ENCODE assay signal across 24 mouse cellular contexts in the genomic region with DNA sequence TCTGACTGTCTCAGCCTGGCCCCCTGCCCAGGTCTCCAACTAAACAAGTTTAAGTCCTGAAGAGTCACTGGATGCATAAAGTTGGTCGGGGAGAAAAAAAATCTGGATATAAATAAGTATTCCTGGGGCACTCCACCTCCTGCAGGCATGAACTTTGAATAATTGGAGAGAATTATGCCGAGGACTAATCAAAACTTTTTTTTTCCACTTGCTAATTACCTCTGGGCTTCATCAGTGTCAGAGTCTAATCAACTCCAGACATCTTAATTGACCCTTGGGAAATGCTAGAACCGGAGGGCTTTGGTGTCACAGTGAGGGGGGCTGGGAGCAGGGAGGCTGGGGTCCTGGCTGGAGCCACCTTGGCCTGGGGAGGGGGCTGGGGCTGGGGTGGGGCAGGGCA. TPM values are rescaled to one million over a fixed set of nuclear protein-coding genes. Genes with fewer than 3 reads are reported as not detected.
A peak's percentile ranks its signal among the peaks of the same experiment; 100 is the strongest.
DNase-seq lines count a peak whose midpoint lies in the region; ATAC-seq and TF ChIP-seq lines count a peak whose summit lies in the region.
"Had no signal": no experiment of that assay in that cellular context is flagged by ENCODE, and none has a peak within 500 bp of the region (broad histone marks: within the 10 kb centered on the region; RNA-seq: fewer than 3 reads in every experiment).

No protein-coding gene starts in this region.

- no peaks in the 10 kb centered on the region; the same call in 1 of the 2 replicates for H3K9me3 ChIP-seq in forebrain, embryonic 10.5 days
- no peaks in the 10 kb centered on the region for H3K9me3 ChIP-seq in forebrain, embryonic 16.5 days (ENCODE audit: control insufficient read depth, low read length)
- 0 out of 2 replicates have a peak, but pooled peaks cover 6% of the 10 kb centered on the region for H3K9me3 ChIP-seq in midbrain, embryonic 10.5 days (replicated peaks)
- no peaks in the 10 kb centered on the region for H3K9me3 ChIP-seq in midbrain, postnatal 0 days (ENCODE audit: low read length)
- H3K9me3 ChIP-seq in embryonic facial prominence, embryonic 10.5 days: no peaks in the 10 kb centered on the region
- H3K9me3 ChIP-seq in forebrain, embryonic 14.5 days (replicated peaks; ENCODE audit: control insufficient read depth, low read length): no peaks in the 10 kb centered on the region
- H3K9me3 ChIP-seq: embryonic facial prominence, embryonic 15.5 days; G1E; heart, embryonic 13.5 days; hindbrain, embryonic 15.5 days had no signal

- no peak overlapping the region for H3K9ac ChIP-seq in forebrain, embryonic 16.5 days (replicated peaks; ENCODE audit: low read depth, low read length)
- no peak overlapping the region for H3K9ac ChIP-seq in midbrain, postnatal 0 days (replicated peaks; ENCODE audit: low read length, poor library complexity, severe bottlenecking)
- no peak overlapping the region for H3K9ac ChIP-seq in forebrain, embryonic 14.5 days (ENCODE audit: low read length)
- H3K9ac ChIP-seq: embryonic facial prominence, embryonic 15.5 days; heart, embryonic 13.5 days; hindbrain, embryonic 15.5 days had no signal

- 0 out of 2 replicates have a peak, but pooled peaks cover 2% of the 10 kb centered on the region for H3K27me3 ChIP-seq in forebrain, embryonic 10.5 days (ENCODE audit: poor library complexity, severe bottlenecking)
- no peaks in the 10 kb centered on the region for H3K27me3 ChIP-seq in forebrain, embryonic 16.5 days (replicated peaks; ENCODE audit: control insufficient read depth, insufficient read depth, low read length)
- H3K27me3 ChIP-seq in midbrain, embryonic 10.5 days (ENCODE audit: low read depth, poor library complexity, severe bottlenecking): no peaks in the 10 kb centered on the region; the same call in 1 of the 2 replicates
- H3K27me3 ChIP-seq in midbrain, postnatal 0 days (ENCODE audit: insufficient read depth, low read length): no peaks in the 10 kb centered on the region
- no peaks in the 10 kb centered on the region; the same call in 1 of the 2 replicates for H3K27me3 ChIP-seq in embryonic facial prominence, embryonic 10.5 days (replicated peaks; ENCODE audit: low read depth, poor library complexity, severe bottlenecking)
- no peaks in the 10 kb centered on the region for H3K27me3 ChIP-seq in forebrain, embryonic 14.5 days (replicated peaks; ENCODE audit: control insufficient read depth, insufficient read depth, low read length)
- H3K27me3 ChIP-seq: embryonic facial prominence, embryonic 15.5 days; hindbrain, embryonic 15.5 days had no signal

- H3K4me3 ChIP-seq in forebrain, embryonic 10.5 days: no peak overlapping the region
- H3K4me3 ChIP-seq in forebrain, embryonic 16.5 days (replicated peaks; ENCODE audit: low read length): no peak overlapping the region
- no peak overlapping the region for H3K4me3 ChIP-seq in midbrain, embryonic 10.5 days
- H3K4me3 ChIP-seq in midbrain, postnatal 0 days (ENCODE audit: low read depth, low read length): no peak overlapping the region
- peak overlapping the region; percentile 8; the same call in 1 of the 2 replicates for H3K4me3 ChIP-seq in embryonic facial prominence, embryonic 10.5 days
- no peak overlapping the region for H3K4me3 ChIP-seq in forebrain, embryonic 14.5 days (ENCODE audit: low read depth, low read length)
- H3K4me3 ChIP-seq: embryonic facial prominence, embryonic 15.5 days; erythroblast, embryonic 14.5 days; gastrocnemius, adult 2 months; heart, embryonic 13.5 days; hindbrain, embryonic 15.5 days had no signal

- H3K4me1 ChIP-seq in forebrain, embryonic 10.5 days: peaks cover 54% of the 10 kb centered on the region
- peaks cover 30% of the 10 kb centered on the region for H3K4me1 ChIP-seq in forebrain, embryonic 16.5 days (replicated peaks; ENCODE audit: control insufficient read depth, insufficient read depth, low read length)
- H3K4me1 ChIP-seq in midbrain, embryonic 10.5 days: peaks cover 37% of the 10 kb centered on the region
- H3K4me1 ChIP-seq in midbrain, postnatal 0 days (ENCODE audit: insufficient read depth, low read length): peaks cover 3% of the 10 kb centered on the region; the same call in 1 of the 2 replicates
- peaks cover 58% of the 10 kb centered on the region for H3K4me1 ChIP-seq in embryonic facial prominence, embryonic 10.5 days
- peaks cover 29% of the 10 kb centered on the region for H3K4me1 ChIP-seq in forebrain, embryonic 14.5 days (ENCODE audit: control insufficient read depth, insufficient read depth, low read length)
- H3K4me1 ChIP-seq: heart, embryonic 13.5 days had no signal

- peak overlapping the region; percentile 73 for H3K27ac ChIP-seq in forebrain, embryonic 10.5 days
- H3K27ac ChIP-seq in forebrain, embryonic 16.5 days (ENCODE audit: low read length): no peak overlapping the region
- H3K27ac ChIP-seq in midbrain, embryonic 10.5 days (replicated peaks): peak overlapping the region; percentile 59; the same call in 1 of the 2 replicates
- no peak overlapping the region for H3K27ac ChIP-seq in midbrain, postnatal 0 days (ENCODE audit: low read depth, low read length)
- H3K27ac ChIP-seq in embryonic facial prominence, embryonic 10.5 days (replicated peaks): peak overlapping the region; percentile 35
- H3K27ac ChIP-seq in forebrain, embryonic 14.5 days (ENCODE audit: low read depth, low read length): peak overlapping the region; percentile 75; the same call in 1 of the 2 replicates
- H3K27ac ChIP-seq: embryonic facial prominence, embryonic 15.5 days; gastrocnemius, adult 2 months; heart, embryonic 13.5 days; hindbrain, embryonic 15.5 days had no signal

- no peak overlapping the region for H3K4me2 ChIP-seq in forebrain, embryonic 16.5 days (ENCODE audit: low read length)
- no peak overlapping the region for H3K4me2 ChIP-seq in midbrain, postnatal 0 days (ENCODE audit: low read depth, low read length, poor library complexity, severe bottlenecking)
- no peak overlapping the region for H3K4me2 ChIP-seq in forebrain, embryonic 14.5 days (ENCODE audit: low read length)
- H3K4me2 ChIP-seq: embryonic facial prominence, embryonic 15.5 days; heart, embryonic 13.5 days; hindbrain, embryonic 15.5 days had no signal

- no peak for DNase-seq in forebrain, embryonic 10.5 days (ENCODE audit: extremely low spot score, low spot score)
- no peak for DNase-seq in midbrain, embryonic 10.5 days (ENCODE audit: low spot score)
- no peak for DNase-seq in midbrain, postnatal 0 days (ENCODE audit: low spot score)
- peak; percentile 47 for DNase-seq in embryonic facial prominence, embryonic 10.5 days (ENCODE audit: low spot score)
- DNase-seq in forebrain, embryonic 14.5 days (ENCODE audit: low spot score): peak; percentile 55
- no peak for DNase-seq in gastrocnemius, postnatal 4 days (ENCODE audit: low spot score in 2 of 2)
- DNase-seq in spleen, postnatal 10 days (ENCODE audit: low spot score in 2 of 2): no peak
- DNase-seq: adrenal gland, postnatal 14 days; B cell, adult 2 months; cerebellum, adult 18-20 months; cerebellum, postnatal 14 days; gastrocnemius, adult 2 months; gastrocnemius, postnatal 25 days; heart, adult 11 months; heart, postnatal 36 days; kidney, adult 2 months had no signal

- H3K36me3 ChIP-seq in forebrain, embryonic 10.5 days (replicated peaks): no peaks in the 10 kb centered on the region
- no peaks in the 10 kb centered on the region for H3K36me3 ChIP-seq in forebrain, embryonic 16.5 days (ENCODE audit: control insufficient read depth, insufficient read depth)
- H3K36me3 ChIP-seq in midbrain, embryonic 10.5 days: no peaks in the 10 kb centered on the region
- no peaks in the 10 kb centered on the region for H3K36me3 ChIP-seq in midbrain, postnatal 0 days (ENCODE audit: insufficient read depth, low read length)
- H3K36me3 ChIP-seq in embryonic facial prominence, embryonic 10.5 days (replicated peaks): no peaks in the 10 kb centered on the region
- no peaks in the 10 kb centered on the region for H3K36me3 ChIP-seq in forebrain, embryonic 14.5 days (ENCODE audit: control insufficient read depth, insufficient read depth, low read length)
- H3K36me3 ChIP-seq: embryonic facial prominence, embryonic 15.5 days; G1E; heart, embryonic 13.5 days; hindbrain, embryonic 15.5 days had no signal

- TF ChIP-seq CTCF in midbrain, postnatal 0 days (IDR thresholded peaks at IDR 0.05): no peak

- WGBS in forebrain, embryonic 10.5 days: 26% methylated on average over 3 of the region's 3 CpGs
- WGBS in forebrain, embryonic 16.5 days: 6% methylated on average over 3 of the region's 3 CpGs
- WGBS in midbrain, embryonic 10.5 days: 50% methylated on average over 3 of the region's 3 CpGs
- 26% methylated on average over 3 of the region's 3 CpGs for WGBS in midbrain, postnatal 0 days
- WGBS in embryonic facial prominence, embryonic 10.5 days: 19% methylated on average over 3 of the region's 3 CpGs
- 5% methylated on average over 3 of the region's 3 CpGs for WGBS in forebrain, embryonic 14.5 days

- ATAC-seq in forebrain, embryonic 16.5 days: no peak
- ATAC-seq in midbrain, postnatal 0 days (ENCODE audit: low FRiP score): no peak
- no peak for ATAC-seq in forebrain, embryonic 14.5 days
- ATAC-seq: CD4-positive, CD25-positive, alpha-beta regulatory T cell, adult 4 months; intestine, embryonic 16.5 days had no signal

RNA-seq across cellular contexts. Expression of gene Elfn1, which starts 19.1 kb away (rescaled TPM):
- polyA plus RNA-seq in forebrain, embryonic 10.5 days (2016; fragmentation: Nextera tagmentation; extraction: Ambion mirVana): 0.07 and 0.32 TPM in 2 replicates
- polyA plus RNA-seq in forebrain, embryonic 16.5 days (2015; fragmentation: Nextera tagmentation; extraction: Ambion mirVana): 2.4 and 3.2 TPM in 2 replicates
- 0.14 and 0.48 TPM in 2 replicates for polyA plus RNA-seq in midbrain, embryonic 10.5 days (2016; fragmentation: Nextera tagmentation; extraction: Ambion mirVana)
- total RNA-seq in midbrain, postnatal 0 days (2014; rRNA removed): 21.5 and 57.5 TPM in 2 replicates
- 3.1 and 3.7 TPM in 2 replicates for polyA plus RNA-seq in midbrain, postnatal 0 days (2015; fragmentation: Nextera tagmentation; extraction: Ambion mirVana)
- 0.12 and 0.40 TPM in 2 replicates for polyA plus RNA-seq in embryonic facial prominence, embryonic 10.5 days (2016; fragmentation: Nextera tagmentation; extraction: Ambion mirVana)
- 1.7 and 2.5 TPM in 2 replicates for polyA plus RNA-seq in forebrain, embryonic 14.5 days (2014; fragmentation: Nextera tagmentation; extraction: Ambion mirVana)
- under 1 TPM; 0.66 to 0.88 TPM for total RNA-seq in gastrocnemius, postnatal 4 days (2021)
- total RNA-seq: gastrocnemius, adult 2 months; gastrocnemius, postnatal 25 days had no signal
- polyA plus RNA-seq: CD4-positive, CD25-positive, alpha-beta regulatory T cell, adult 4 months; erythroblast, embryonic 14.5 days; G1E had no signal

Comparison
In these comparisons a context has a peak if more than half of its experiments do, and no peak if none do; other contexts are left out.
1. DNase-seq: peak in embryonic facial prominence, embryonic 10.5 days (single experiment) and forebrain, embryonic 14.5 days (single experiment); none in forebrain, embryonic 10.5 days (single experiment), midbrain, embryonic 10.5 days (single experiment), midbrain, postnatal 0 days (single experiment), gastrocnemius, postnatal 4 days (0 of 2) and spleen, postnatal 10 days (0 of 2).
2. H3K27ac ChIP-seq: peak in forebrain, embryonic 10.5 days (single experiment), midbrain, embryonic 10.5 days (single experiment), embryonic facial prominence, embryonic 10.5 days (single experiment) and forebrain, embryonic 14.5 days (single experiment); none in forebrain, embryonic 16.5 days (single experiment) and midbrain, postnatal 0 days (single experiment).